Mouse (Mus musculus) bone marrow, adult 2 months (tissue): ENCODE results near the gene Acod1. TPM values are rescaled to one million over a fixed set of nuclear protein-coding genes. Genes with fewer than 3 reads are reported as not detected.

Experiments
- H3K27ac ChIP-seq: fragments of 200-500 bp; 2 replicates; pipeline ENCODE4 v1.5.1; 2012; ENCODE audit warnings: low read depth, mild to moderate bottlenecking, control low read depth, inconsistent platforms, low read length; ENCODE audit not compliant: control insufficient read depth, poor library complexity, insufficient read depth
- H3K4me1 ChIP-seq: fragments of 200-500 bp; 2 replicates; pipeline ENCODE4 v1.6.1; 2011; ENCODE audit warnings: low read length; ENCODE audit not compliant: control insufficient read depth, insufficient read depth
- H3K4me3 ChIP-seq: fragments of 200-500 bp; replicated peaks from 2 replicates; pipeline ENCODE3; 2011; ENCODE audit warnings: mild to moderate bottlenecking, low read depth, low read length, control low read depth; ENCODE audit not compliant: control insufficient read depth
- CTCF ChIP-seq: fragments of 200-500 bp; IDR thresholded peaks from 2 replicates; pipeline ENCODE4 v1.5.1; 2011; ENCODE audit warnings: low read length, control low read depth; ENCODE audit not compliant: control insufficient read depth, insufficient read depth
- POLR2A ChIP-seq: fragments of 200-500 bp; IDR thresholded peaks from 2 replicates; pipeline ENCODE4 v1.6.1; 2011; ENCODE audit warnings: low read depth, mild to moderate bottlenecking, control low read depth, low read length, borderline replicate concordance; ENCODE audit not compliant: control insufficient read depth
- WGBS: fragments of 180-500 bp; shearing (Covaris S2); methylation state at CpG from one replicate; pipeline ENCODE4 v1.1.7; 2018; 5-methylcytosine and 5-hydroxymethylcytosine counted together
- polyA plus RNA-seq: library from polyadenylated mRNA; stranded (reverse); fragments of >200 nt; gene quantifications from 2 replicates; pipeline ENCODE4 v1.2.4, GENCODE M21; 2011; ENCODE audit warnings: low replicate concordance; ENCODE audit not compliant: missing spikeins, insufficient read depth, insufficient read length

Acod1 gene
- polyA plus RNA-seq = not detected in 2 replicates

- TF ChIP-seq CTCF = no peak
- TF ChIP-seq POLR2A = no peak
- 68% methylated on average over 2 of the region's 2 CpGs for WGBS
Measured at GRCm38 (mm10) chr14:103046677-103047076, at the start of gene Acod1. TSS of gene Acod1 (plus strand) at chr14:103046977.

GRCm38 (mm10) chr14:103007737-103008136 is 39.0 kb upstream of the Acod1 start:
- H3K4me3 ChIP-seq = no peak overlapping the region
- 9% methylated on average over 4 of the region's 4 CpGs for WGBS
- H3K4me1 ChIP-seq = no peaks in the 10 kb centered on the region; the same call in 1 of the 2 replicates
- TF ChIP-seq POLR2A (no peak), CTCF (no peak)
- H3K27ac ChIP-seq = peak overlapping the region; percentile 68; the same call in 1 of the 2 replicates

More at GRCm38 (mm10) chr14:103046677-103047076, at the start of gene Acod1:
- no peak within 1 kb of the TSS for H3K27ac ChIP-seq
- H3K4me3 ChIP-seq = no peak within 1 kb of the TSS
- H3K4me1 ChIP-seq = peaks cover 1% of the 10 kb centered on the region; the same call in 1 of the 2 replicates

GRCm38 (mm10) chr14:103011782-103012181 is 35.0 kb upstream of the Acod1 start:
- Histone ChIP-seq H3K4me1 (peaks cover 2% of the 10 kb centered on the region; the same call in 1 of the 2 replicates), H3K27ac (no peak overlapping the region), H3K4me3 (no peak overlapping the region)
- WGBS = 15% methylated on average over 5 of the region's 5 CpGs
- TF ChIP-seq POLR2A (no peak), CTCF (peak; percentile 86)

DNA sequence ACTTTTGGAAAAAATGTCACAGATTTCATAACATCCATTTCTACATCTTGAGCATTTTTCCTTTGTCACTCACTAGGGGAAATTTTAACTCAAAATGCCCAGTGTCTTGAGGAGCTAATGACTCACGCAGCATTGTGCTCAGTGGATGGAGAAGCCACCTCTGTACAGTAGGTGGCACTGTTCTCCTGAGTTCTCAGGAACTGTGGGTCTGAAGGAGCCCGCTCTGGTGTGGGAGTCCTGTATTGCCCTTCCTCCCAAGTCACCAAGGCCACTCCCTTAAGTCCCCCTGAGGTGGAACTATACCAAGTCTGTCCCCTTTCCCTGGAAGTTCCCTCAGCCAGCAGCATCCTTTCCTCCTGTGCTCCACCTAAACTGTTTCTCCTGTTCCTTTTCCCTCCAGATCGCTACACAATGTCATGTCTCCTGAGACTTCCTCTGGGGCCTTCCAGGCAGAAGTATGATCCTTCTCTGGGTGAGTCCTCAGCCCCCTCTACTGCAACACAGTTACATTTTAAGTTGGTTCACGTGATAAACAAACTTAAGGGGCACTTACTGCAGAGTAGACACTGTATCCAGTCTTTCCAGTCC is 34.1 kb upstream of the Acod1 start:
- Histone ChIP-seq H3K4me3 (no peak overlapping the region), H3K4me1 (peaks cover 5% of the 10 kb centered on the region; the same call in 1 of the 2 replicates), H3K27ac (no peak overlapping the region)
- TF ChIP-seq POLR2A (no peak), CTCF (peak; percentile 92)
- 20% methylated on average over 4 of the region's 4 CpGs for WGBS

DNA sequence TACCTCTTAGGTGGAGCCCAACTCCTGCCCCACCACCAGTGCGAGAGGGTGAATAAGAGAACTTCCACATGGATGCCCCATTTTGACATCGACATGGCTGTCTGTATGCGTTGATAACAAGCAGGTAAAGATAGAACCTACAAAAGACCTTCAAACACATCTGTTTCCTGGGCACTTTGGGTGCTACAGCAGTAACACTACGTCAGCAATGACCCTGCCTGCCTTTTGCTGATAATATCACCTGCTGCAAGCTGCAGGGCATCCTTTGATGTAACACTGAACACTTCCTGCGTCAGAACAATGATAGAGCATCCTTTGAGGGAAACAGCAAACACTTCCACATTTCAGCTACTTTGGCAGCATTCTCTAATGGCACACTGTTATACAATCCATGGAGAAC is 29.8 kb upstream of the Acod1 start:
- TF ChIP-seq POLR2A = no peak
- no peak for TF ChIP-seq CTCF
- 28% methylated on average over 5 of the region's 5 CpGs for WGBS
- peak overlapping the region; percentile 53; the same call in 1 of the 2 replicates for H3K27ac ChIP-seq
- H3K4me1 ChIP-seq = peaks cover 5% of the 10 kb centered on the region; the same call in 1 of the 2 replicates
- no peak overlapping the region for H3K4me3 ChIP-seq

GRCm38 (mm10) chr14:103020046-103020445 is 26.7 kb upstream of the Acod1 start:
- Histone ChIP-seq H3K4me1 (peaks cover 5% of the 10 kb centered on the region; the same call in 1 of the 2 replicates), H3K4me3 (no peak overlapping the region), H3K27ac (no peak overlapping the region)
- TF ChIP-seq POLR2A = no peak
- no peak for TF ChIP-seq CTCF
- WGBS = 46% methylated on average over 2 of the region's 2 CpGs

DNA sequence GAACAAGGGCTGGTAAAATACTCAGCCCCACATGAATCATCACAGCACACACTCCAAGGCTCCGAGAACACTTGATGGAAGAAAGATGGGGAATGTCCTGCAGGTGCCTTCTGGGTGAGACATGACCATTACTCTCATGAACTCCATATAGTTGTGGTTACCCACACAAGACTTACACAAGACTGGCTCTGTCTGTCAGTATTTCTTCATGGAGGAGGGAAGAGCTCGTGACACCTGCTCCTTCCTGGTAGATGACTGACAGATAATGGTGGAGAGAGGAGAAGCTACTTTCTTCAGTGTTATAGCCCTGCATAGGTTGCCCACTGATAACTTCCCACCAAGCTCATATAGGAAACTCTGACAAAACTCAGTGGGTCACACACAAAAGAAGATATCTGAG is 17.6 kb upstream of the Acod1 start:
- Histone ChIP-seq H3K27ac (no peak overlapping the region), H3K4me3 (no peak overlapping the region), H3K4me1 (peaks cover 2% of the 10 kb centered on the region)
- no peak for TF ChIP-seq POLR2A
- no peak for TF ChIP-seq CTCF
- 30% methylated on average over 2 of the region's 2 CpGs for WGBS

GRCm38 (mm10) chr14:103033271-103033823 is 13.4 kb upstream of the Acod1 start:
- H3K4me3 ChIP-seq = peak overlapping the region; percentile 52
- WGBS = 21% methylated on average over 10 of the region's 10 CpGs
- TF ChIP-seq CTCF (no peak), POLR2A (no peak)
- peak overlapping the region; percentile 52 for H3K27ac ChIP-seq
- peaks cover 3% of the 10 kb centered on the region for H3K4me1 ChIP-seq
